ENCODE assay signal across 14 mouse cellular contexts in genomic region chr12:87031163-87031763, GRCm38 (mm10). TPM values are rescaled to one million over a fixed set of nuclear protein-coding genes. Genes with fewer than 3 reads are reported as not detected.
A peak's percentile ranks its signal among the peaks of the same experiment; 100 is the strongest.
DNase-seq lines count a peak whose midpoint lies in the region; ATAC-seq and TF ChIP-seq lines count a peak whose summit lies in the region.
"Had no signal": no experiment of that assay in that cellular context is flagged by ENCODE, and none has a peak within 500 bp of the region (broad histone marks: within the 10 kb centered on the region; RNA-seq: fewer than 3 reads in every experiment).

No protein-coding gene starts in this region.

- no peak for ATAC-seq in lung, embryonic 14.5 days (ENCODE audit: insufficient read depth)
- ATAC-seq in lung, postnatal 0 days, result no peak
- ATAC-seq in stomach, postnatal 0 days (ENCODE audit: low FRiP score, low TSS enrichment), result no peak
- ATAC-seq: intestine, embryonic 15.5 days had no signal

- H3K27ac ChIP-seq in lung, embryonic 14.5 days (ENCODE audit: low read depth), result no peak overlapping the region
- H3K27ac ChIP-seq in lung, postnatal 0 days (ENCODE audit: low read length), result no peak overlapping the region
- no peak overlapping the region for H3K27ac ChIP-seq in stomach, postnatal 0 days (replicated peaks)
- H3K27ac ChIP-seq: intestine, embryonic 15.5 days; left cerebral cortex, adult 2 months; limb, embryonic 15.5 days; neural tube, embryonic 15.5 days had no signal

- no peak overlapping the region for H3K4me2 ChIP-seq in lung, embryonic 14.5 days
- H3K4me2 ChIP-seq in lung, postnatal 0 days (replicated peaks; ENCODE audit: low read depth, low read length), result no peak overlapping the region
- H3K4me2 ChIP-seq in stomach, postnatal 0 days (replicated peaks; ENCODE audit: low read depth), result no peak overlapping the region
- H3K4me2 ChIP-seq: intestine, embryonic 15.5 days; limb, embryonic 15.5 days; neural tube, embryonic 15.5 days had no signal

- no peak overlapping the region for H3K9ac ChIP-seq in lung, embryonic 14.5 days
- no peak overlapping the region for H3K9ac ChIP-seq in lung, postnatal 0 days (replicated peaks; ENCODE audit: low read depth)
- no peak overlapping the region for H3K9ac ChIP-seq in stomach, postnatal 0 days (ENCODE audit: low read length)
- H3K9ac ChIP-seq: intestine, embryonic 15.5 days; limb, embryonic 15.5 days; neural tube, embryonic 15.5 days had no signal

- 61% methylated on average over 5 of the region's 5 CpGs for WGBS in lung, embryonic 14.5 days
- WGBS in lung, postnatal 0 days, result 50% methylated on average over 5 of the region's 5 CpGs
- WGBS in stomach, postnatal 0 days, result 63% methylated on average over 5 of the region's 5 CpGs

- intact Hi-C loops in heart, postnatal 25 days (cut with DNase I), result no loop called here

- DNase-seq in cerebellum, adult 9-11 months, result peak; percentile 61
- no peak for DNase-seq in cerebellum, adult 9-10 months
- DNase-seq in lung, embryonic 14.5 days, result peak; percentile 23
- no peak for DNase-seq in lung, postnatal 0 days (ENCODE audit: low spot score)
- DNase-seq in adrenal gland, postnatal 25 days, result peak; percentile 14
- DNase-seq in heart, postnatal 25 days (ENCODE audit: low spot score), result peak; percentile 14
- DNase-seq in stomach, postnatal 0 days (ENCODE audit: low spot score), result no peak
- DNase-seq: thymus, adult 2 months had no signal

- H3K9me3 ChIP-seq in lung, embryonic 14.5 days (ENCODE audit: low read depth, low read length), result no peaks in the 10 kb centered on the region
- no peaks in the 10 kb centered on the region for H3K9me3 ChIP-seq in lung, postnatal 0 days (ENCODE audit: low read length)
- no peaks in the 10 kb centered on the region for H3K9me3 ChIP-seq in stomach, postnatal 0 days (ENCODE audit: control insufficient read depth, low read length)
- H3K9me3 ChIP-seq: intestine, embryonic 15.5 days; limb, embryonic 15.5 days; neural tube, embryonic 15.5 days had no signal

- H3K4me3 ChIP-seq in lung, embryonic 14.5 days (ENCODE audit: low read depth, low read length), result no peak overlapping the region
- no peak overlapping the region for H3K4me3 ChIP-seq in lung, postnatal 0 days (ENCODE audit: low read depth, low read length)
- H3K4me3 ChIP-seq in stomach, postnatal 0 days (ENCODE audit: low read depth, low read length), result no peak overlapping the region
- H3K4me3 ChIP-seq: intestine, embryonic 15.5 days; left cerebral cortex, adult 2 months; limb, embryonic 15.5 days; neural tube, embryonic 15.5 days had no signal

- H3K4me1 ChIP-seq in lung, embryonic 14.5 days (ENCODE audit: insufficient read depth), result no peaks in the 10 kb centered on the region
- no peaks in the 10 kb centered on the region for H3K4me1 ChIP-seq in lung, postnatal 0 days (ENCODE audit: insufficient read depth, low read depth, low read length)
- no peaks in the 10 kb centered on the region for H3K4me1 ChIP-seq in stomach, postnatal 0 days (replicated peaks; ENCODE audit: control insufficient read depth, insufficient read depth)
- H3K4me1 ChIP-seq: intestine, embryonic 15.5 days had no signal

- H3K27me3 ChIP-seq in lung, embryonic 14.5 days (ENCODE audit: insufficient read depth, low read length), result peaks cover 18% of the 10 kb centered on the region
- H3K27me3 ChIP-seq in lung, postnatal 0 days (replicated peaks; ENCODE audit: insufficient read depth, low read length), result peaks cover 3% of the 10 kb centered on the region; the same call in 1 of the 2 replicates
- H3K27me3 ChIP-seq in stomach, postnatal 0 days (ENCODE audit: control insufficient read depth, insufficient read depth, low read length), result 0 out of 2 replicates have a peak, but pooled peaks cover 3% of the 10 kb centered on the region
- H3K27me3 ChIP-seq: neural tube, embryonic 15.5 days had no signal

- no peak for TF ChIP-seq EP300 in lung, postnatal 0 days (IDR thresholded peaks at IDR 0.05)
- TF ChIP-seq EP300 in stomach, postnatal 0 days (optimal IDR thresholded peaks at IDR 0.05), result no peak

- TF ChIP-seq CTCF in lung, embryonic 14.5 days (IDR thresholded peaks at IDR 0.05; ENCODE audit: low read depth), result no peak
- no peak for TF ChIP-seq CTCF in lung, postnatal 0 days (IDR thresholded peaks at IDR 0.05)
- no peak for TF ChIP-seq CTCF in stomach, postnatal 0 days (IDR thresholded peaks at IDR 0.05; ENCODE audit: low read depth)

- H3K36me3 ChIP-seq in lung, embryonic 14.5 days (ENCODE audit: insufficient read depth), result no peaks in the 10 kb centered on the region
- H3K36me3 ChIP-seq in lung, postnatal 0 days (ENCODE audit: insufficient read depth, low read length), result no peaks in the 10 kb centered on the region
- no peaks in the 10 kb centered on the region for H3K36me3 ChIP-seq in stomach, postnatal 0 days (ENCODE audit: control insufficient read depth, insufficient read depth, low read length)
- H3K36me3 ChIP-seq: intestine, embryonic 15.5 days; limb, embryonic 15.5 days; neural tube, embryonic 15.5 days had no signal

RNA-seq across cellular contexts. Expression of gene Tmem63c, which starts 10.1 kb away (rescaled TPM):
- polyA plus RNA-seq in lung, embryonic 14.5 days (2014; fragmentation: Nextera tagmentation; extraction: Ambion mirVana), result not detected in 2 replicates
- 0.11 and 0.12 TPM in 2 replicates for polyA plus RNA-seq in lung, postnatal 0 days (2015; fragmentation: Nextera tagmentation; extraction: Ambion mirVana)
- 0.71 and 1.5 TPM in 2 replicates for total RNA-seq in adrenal gland, postnatal 25 days (2021)
- under 1 TPM; 0.13 to 0.14 TPM for total RNA-seq in heart, postnatal 25 days (2021)
- polyA plus RNA-seq in stomach, postnatal 0 days (2015; fragmentation: Nextera tagmentation; extraction: Ambion mirVana), result 0.72 and 0.74 TPM in 2 replicates
- total RNA-seq: monocyte, adult 5-6 weeks had no signal
- polyA plus RNA-seq: limb, embryonic 15.5 days had no signal

RNA-seq across cellular contexts. Expression of gene Zdhhc22, which starts 41.0 kb away (rescaled TPM):
- 0.05 TPM in 1 of 2 replicates, not detected in the other for polyA plus RNA-seq in lung, embryonic 14.5 days (2014; fragmentation: Nextera tagmentation; extraction: Ambion mirVana)
- 0.04 TPM in 1 of 2 replicates, not detected in the other for polyA plus RNA-seq in lung, postnatal 0 days (2015; fragmentation: Nextera tagmentation; extraction: Ambion mirVana)
- 0.86 and 1.9 TPM in 2 replicates for total RNA-seq in adrenal gland, postnatal 25 days (2021)
- total RNA-seq in heart, postnatal 25 days (2021), result not detected
- 0.53 and 0.58 TPM in 2 replicates for polyA plus RNA-seq in stomach, postnatal 0 days (2015; fragmentation: Nextera tagmentation; extraction: Ambion mirVana)
- polyA plus RNA-seq: large intestine, adult 2 months; limb, embryonic 15.5 days had no signal

Comparison
In these comparisons a context has a peak if more than half of its experiments do, and no peak if none do; other contexts are left out.
1. DNase-seq: peak in cerebellum, adult 9-11 months (single experiment), lung, embryonic 14.5 days (single experiment), adrenal gland, postnatal 25 days (single experiment) and heart, postnatal 25 days (single experiment); none in cerebellum, adult 9-10 months (single experiment), lung, postnatal 0 days (single experiment) and stomach, postnatal 0 days (single experiment).